Mouse (Mus musculus): ENCODE data around the gene Tma16. TPM values are rescaled to one million over a fixed set of nuclear protein-coding genes. Genes with fewer than 3 reads are reported as not detected.
A peak's percentile ranks its signal among the peaks of the same experiment; 100 is the strongest.

Gene Tma16
- polyA plus RNA-seq, 1 experiment from 2014 or later = 19.0 TPM

DNA sequence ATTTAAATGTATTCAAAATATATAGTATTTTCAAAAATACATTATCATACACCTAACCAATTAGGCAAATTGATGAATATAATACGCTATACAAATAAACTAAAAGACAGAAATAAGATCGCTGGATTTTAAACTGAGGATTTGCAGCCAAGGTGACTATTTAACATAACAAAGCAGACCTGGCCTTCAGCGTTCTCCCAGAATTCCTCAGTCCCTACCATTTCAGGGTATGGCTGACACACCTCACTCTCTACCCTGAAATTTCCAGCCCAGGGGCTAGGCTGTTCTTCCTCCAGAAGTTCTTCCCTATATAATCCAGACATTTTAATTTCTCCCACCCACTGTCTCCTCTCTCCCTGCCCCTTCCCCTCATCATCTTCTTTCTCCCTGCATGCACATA lies 2.2 kb upstream of the Tma16 start:
- 51% methylated on average over 3 of the region's 3 CpGs for WGBS
- H3K27me3 ChIP-seq (ENCODE audit: control insufficient read depth, insufficient read depth, low read length) = no peaks in the 10 kb centered on the region
- H3K9ac ChIP-seq (ENCODE audit: low read length) = no peak overlapping the region

DNA sequence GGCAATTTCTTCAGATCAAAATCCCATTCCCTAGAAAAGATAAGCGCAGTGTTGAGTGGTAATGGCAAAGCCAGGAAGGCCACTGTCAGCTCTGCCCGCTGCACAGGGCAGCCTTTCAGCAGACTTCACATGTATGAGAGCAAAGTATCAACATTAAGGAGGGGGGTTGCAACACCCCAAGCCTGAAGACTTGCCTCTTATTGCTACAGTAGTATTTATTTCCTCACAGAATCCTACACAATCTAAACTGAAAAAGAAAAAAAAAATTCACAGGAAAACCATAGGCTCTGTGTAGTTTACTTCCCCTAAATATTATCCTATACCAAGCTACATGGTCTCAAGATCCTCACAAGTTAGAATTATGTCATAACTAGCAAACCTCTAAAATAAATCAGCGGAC lies 9.4 kb downstream of the Tma16 start:
- WGBS = 98% methylated on average over 3 of the region's 3 CpGs
- no peaks in the 10 kb centered on the region; the same call in 1 of the 2 replicates for H3K36me3 ChIP-seq (ENCODE audit: control insufficient read depth, insufficient read depth, low read length)
- H3K9me3 ChIP-seq (ENCODE audit: control insufficient read depth, low read length) = no peaks in the 10 kb centered on the region
- H3K4me1 ChIP-seq (replicated peaks; ENCODE audit: control insufficient read depth, insufficient read depth, low read length) = no peaks in the 10 kb centered on the region
- H3K27me3 ChIP-seq (ENCODE audit: control insufficient read depth, insufficient read depth, low read length) = no peaks in the 10 kb centered on the region
- H3K9ac ChIP-seq (ENCODE audit: low read length) = no peak overlapping the region
- DNase-seq (ENCODE audit: low spot score) (no peak), ATAC-seq (replicated peaks; ENCODE audit: low FRiP score) (no peak)
- H3K4me3 ChIP-seq (ENCODE audit: low read depth, low read length) = no peak overlapping the region
- H3K27ac ChIP-seq (ENCODE audit: low read depth, low read length) = no peak overlapping the region
- H3K4me2 ChIP-seq (ENCODE audit: low read depth, low read length, severe bottlenecking) = no peak overlapping the region

More for the DNA sequence above, 2.2 kb upstream of the Tma16 start:
- Histone ChIP-seq H3K4me1 (replicated peaks; ENCODE audit: control insufficient read depth, insufficient read depth, low read length) (no peaks in the 10 kb centered on the region), H3K4me2 (ENCODE audit: low read depth, low read length, severe bottlenecking) (no peak overlapping the region), H3K36me3 (ENCODE audit: control insufficient read depth, insufficient read depth, low read length) (no peaks in the 10 kb centered on the region), H3K4me3 (ENCODE audit: low read depth, low read length) (no peak overlapping the region), H3K9me3 (ENCODE audit: control insufficient read depth, low read length) (no peaks in the 10 kb centered on the region), H3K27ac (ENCODE audit: low read depth, low read length) (no peak overlapping the region)
- no peak for ATAC-seq (replicated peaks; ENCODE audit: low FRiP score)
- no peak for DNase-seq (ENCODE audit: low spot score)

DNA sequence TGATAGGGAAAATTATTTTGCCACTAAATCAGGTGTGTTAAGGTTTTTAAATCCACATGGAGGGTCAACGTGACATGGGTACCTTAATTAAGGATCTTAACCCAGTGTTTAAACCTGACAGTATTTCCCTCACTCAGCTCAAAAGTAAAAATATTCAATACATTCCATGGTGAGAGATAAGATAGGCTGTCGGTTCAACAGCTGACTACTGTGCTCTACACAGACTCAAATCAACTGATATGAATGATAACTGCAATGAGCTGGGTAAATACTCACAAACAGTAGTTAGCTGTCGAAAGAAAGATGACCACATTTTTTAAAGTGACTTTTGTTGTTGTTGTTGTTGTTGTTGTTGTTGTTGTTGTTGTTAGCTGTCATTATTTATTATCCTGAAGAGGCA lies 16.5 kb downstream of the Tma16 start:
- no peak overlapping the region for H3K4me2 ChIP-seq (ENCODE audit: low read depth, low read length, severe bottlenecking)
- H3K27ac ChIP-seq (ENCODE audit: low read depth, low read length) = no peak overlapping the region
- H3K9me3 ChIP-seq (ENCODE audit: control insufficient read depth, low read length) = no peaks in the 10 kb centered on the region
- H3K4me3 ChIP-seq (ENCODE audit: low read depth, low read length) = no peak overlapping the region
- DNase-seq (ENCODE audit: low spot score) (no peak), ATAC-seq (replicated peaks; ENCODE audit: low FRiP score) (no peak)
- no peaks in the 10 kb centered on the region for H3K36me3 ChIP-seq (ENCODE audit: control insufficient read depth, insufficient read depth, low read length)
- H3K27me3 ChIP-seq (ENCODE audit: control insufficient read depth, insufficient read depth, low read length) = no peaks in the 10 kb centered on the region
- 88% methylated on average over 3 of the region's 3 CpGs for WGBS
- H3K9ac ChIP-seq (ENCODE audit: low read length) = no peak overlapping the region
- no peaks in the 10 kb centered on the region for H3K4me1 ChIP-seq (replicated peaks; ENCODE audit: control insufficient read depth, insufficient read depth, low read length)

DNA sequence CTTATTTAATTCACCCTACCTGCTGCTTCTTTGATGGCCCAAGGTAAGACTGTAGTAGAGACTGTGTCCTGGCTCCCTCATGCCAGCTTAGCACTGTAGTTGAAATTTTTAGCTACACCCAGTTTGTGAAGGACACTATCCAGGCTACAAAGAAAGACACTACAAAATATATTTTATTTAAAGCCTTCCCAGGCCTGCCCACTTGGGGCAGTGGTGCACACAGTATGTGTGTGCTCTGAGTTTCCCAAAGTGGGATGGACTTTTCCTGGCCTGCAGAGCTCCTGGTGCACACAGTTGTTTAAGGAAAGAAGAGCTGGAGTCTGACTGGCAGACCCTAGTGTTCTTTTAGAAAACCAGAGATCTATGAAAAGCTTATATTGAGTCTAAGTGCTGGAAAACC lies 29.3 kb downstream of the Tma16 start:
- no peak for DNase-seq (ENCODE audit: low spot score)
- Histone ChIP-seq H3K27me3 (ENCODE audit: control insufficient read depth, insufficient read depth, low read length) (no peaks in the 10 kb centered on the region), H3K9me3 (ENCODE audit: control insufficient read depth, low read length) (no peaks in the 10 kb centered on the region), H3K27ac (ENCODE audit: low read depth, low read length) (no peak overlapping the region), H3K4me3 (ENCODE audit: low read depth, low read length) (no peak overlapping the region), H3K36me3 (ENCODE audit: control insufficient read depth, insufficient read depth, low read length) (no peaks in the 10 kb centered on the region), H3K4me1 (replicated peaks; ENCODE audit: control insufficient read depth, insufficient read depth, low read length) (no peaks in the 10 kb centered on the region), H3K4me2 (ENCODE audit: low read depth, low read length, severe bottlenecking) (no peak overlapping the region), H3K9ac (ENCODE audit: low read length) (no peak overlapping the region)
- no peak for ATAC-seq (replicated peaks; ENCODE audit: low FRiP score)

DNA sequence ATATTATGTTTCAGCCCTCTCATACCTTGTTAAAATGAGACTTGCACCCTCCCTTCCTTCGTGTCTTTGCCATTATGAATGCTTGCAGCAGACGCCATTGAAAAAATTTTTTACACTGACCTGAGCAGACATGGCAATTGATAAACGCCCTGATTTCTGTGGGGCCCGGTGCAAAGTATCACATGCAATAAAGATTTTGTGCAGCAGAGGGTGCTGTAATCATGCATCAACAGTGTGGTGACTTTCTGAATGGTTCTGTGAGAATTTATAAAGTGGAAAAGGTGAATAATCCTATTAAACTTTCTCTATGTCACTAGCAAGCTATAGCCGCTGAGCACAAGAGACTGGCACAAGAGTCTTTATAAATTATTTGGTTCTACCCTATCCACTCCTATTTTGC lies 35.6 kb downstream of the Tma16 start:
- Histone ChIP-seq H3K9ac (ENCODE audit: low read length) (no peak overlapping the region), H3K27ac (ENCODE audit: low read depth, low read length) (no peak overlapping the region), H3K4me2 (ENCODE audit: low read depth, low read length, severe bottlenecking) (no peak overlapping the region), H3K4me1 (replicated peaks; ENCODE audit: control insufficient read depth, insufficient read depth, low read length) (no peaks in the 10 kb centered on the region), H3K4me3 (ENCODE audit: low read depth, low read length) (no peak overlapping the region), H3K36me3 (ENCODE audit: control insufficient read depth, insufficient read depth, low read length) (no peaks in the 10 kb centered on the region), H3K27me3 (ENCODE audit: control insufficient read depth, insufficient read depth, low read length) (no peaks in the 10 kb centered on the region), H3K9me3 (ENCODE audit: control insufficient read depth, low read length) (no peaks in the 10 kb centered on the region)
- DNase-seq (ENCODE audit: low spot score) (no peak), ATAC-seq (replicated peaks; ENCODE audit: low FRiP score) (no peak)
- WGBS = 34% methylated on average over 5 of the region's 5 CpGs

DNA sequence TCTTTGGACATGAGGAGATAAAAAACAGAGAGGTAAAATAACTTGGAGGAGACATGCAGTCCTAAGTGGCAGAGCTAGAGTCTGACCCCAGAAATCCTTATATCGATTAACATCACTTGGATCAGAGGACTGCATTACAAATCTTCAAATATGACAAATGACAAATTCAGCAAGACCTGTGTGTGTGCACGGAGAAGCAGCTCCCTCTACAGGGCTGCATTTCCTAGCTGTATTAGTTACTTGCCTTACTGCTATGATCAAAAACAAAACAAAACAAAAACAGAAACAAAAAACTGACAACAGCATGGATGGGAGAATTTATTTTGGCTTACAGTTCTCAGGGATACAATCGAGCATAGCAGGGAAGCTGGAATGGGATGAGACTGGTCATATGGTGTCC lies 41.0 kb downstream of the Tma16 start:
- no peaks in the 10 kb centered on the region for H3K4me1 ChIP-seq (replicated peaks; ENCODE audit: control insufficient read depth, insufficient read depth, low read length)
- H3K9ac ChIP-seq (ENCODE audit: low read length) = no peak overlapping the region
- ATAC-seq (replicated peaks; ENCODE audit: low FRiP score) (no peak), DNase-seq (ENCODE audit: low spot score) (no peak)
- H3K4me2 ChIP-seq (ENCODE audit: low read depth, low read length, severe bottlenecking) = no peak overlapping the region
- no peaks in the 10 kb centered on the region for H3K27me3 ChIP-seq (ENCODE audit: control insufficient read depth, insufficient read depth, low read length)
- 83% methylated on average over 3 of the region's 3 CpGs for WGBS
- H3K9me3 ChIP-seq (ENCODE audit: control insufficient read depth, low read length) = no peaks in the 10 kb centered on the region
- H3K36me3 ChIP-seq (ENCODE audit: control insufficient read depth, insufficient read depth, low read length) = no peaks in the 10 kb centered on the region
- no peak overlapping the region for H3K4me3 ChIP-seq (ENCODE audit: low read depth, low read length)
- H3K27ac ChIP-seq (ENCODE audit: low read depth, low read length) = no peak overlapping the region

DNA sequence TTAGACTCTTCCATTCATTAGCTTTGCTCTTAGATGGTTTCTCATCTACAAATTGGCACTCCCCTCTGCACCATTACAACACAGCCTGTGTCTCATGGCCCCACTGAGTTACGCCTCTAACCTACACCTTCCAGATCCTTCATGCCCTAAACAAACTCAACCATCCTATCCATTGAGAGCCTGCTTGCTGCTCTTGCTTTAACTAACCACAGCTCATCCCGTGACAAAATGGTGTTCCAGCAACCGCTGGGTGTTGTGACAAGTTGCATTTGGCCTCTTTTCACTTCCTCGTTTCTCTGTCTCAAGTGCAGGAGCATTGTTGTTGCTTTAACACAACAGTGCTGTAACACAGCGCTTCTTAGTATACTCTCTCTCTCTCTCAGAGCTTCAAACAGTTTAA lies 42.2 kb downstream of the Tma16 start:
- Histone ChIP-seq H3K4me1 (replicated peaks; ENCODE audit: control insufficient read depth, insufficient read depth, low read length) (no peaks in the 10 kb centered on the region), H3K36me3 (ENCODE audit: control insufficient read depth, insufficient read depth, low read length) (no peaks in the 10 kb centered on the region), H3K9me3 (ENCODE audit: control insufficient read depth, low read length) (no peaks in the 10 kb centered on the region), H3K9ac (ENCODE audit: low read length) (no peak overlapping the region), H3K27ac (ENCODE audit: low read depth, low read length) (no peak overlapping the region), H3K4me2 (ENCODE audit: low read depth, low read length, severe bottlenecking) (no peak overlapping the region), H3K27me3 (ENCODE audit: control insufficient read depth, insufficient read depth, low read length) (no peaks in the 10 kb centered on the region), H3K4me3 (ENCODE audit: low read depth, low read length) (no peak overlapping the region)
- ATAC-seq (replicated peaks; ENCODE audit: low FRiP score) (no peak), DNase-seq (ENCODE audit: low spot score) (no peak)
- WGBS = 88% methylated on average over 5 of the region's 5 CpGs

DNA sequence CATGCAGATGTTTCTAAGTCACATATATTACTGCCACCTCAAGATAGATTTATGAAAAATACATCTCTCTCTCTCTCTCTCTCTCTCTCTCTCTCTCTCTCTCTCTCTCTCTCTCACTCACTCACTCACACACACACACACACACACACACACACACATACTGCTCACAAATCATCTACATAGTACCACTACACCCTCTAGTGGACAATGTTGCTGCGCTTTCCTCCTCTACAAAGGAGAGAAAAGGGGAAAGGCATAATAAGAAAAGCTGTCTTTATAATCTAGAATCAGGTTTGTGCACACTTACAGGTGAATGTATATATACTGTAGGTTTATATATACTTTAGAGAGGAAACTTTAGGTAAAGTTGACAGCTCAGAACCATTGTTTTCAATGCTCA lies 43.6 kb downstream of the Tma16 start:
- Histone ChIP-seq H3K27ac (ENCODE audit: low read depth, low read length) (no peak overlapping the region), H3K36me3 (ENCODE audit: control insufficient read depth, insufficient read depth, low read length) (no peaks in the 10 kb centered on the region), H3K4me1 (replicated peaks; ENCODE audit: control insufficient read depth, insufficient read depth, low read length) (no peaks in the 10 kb centered on the region), H3K4me2 (ENCODE audit: low read depth, low read length, severe bottlenecking) (no peak overlapping the region), H3K9me3 (ENCODE audit: control insufficient read depth, low read length) (no peaks in the 10 kb centered on the region), H3K9ac (ENCODE audit: low read length) (no peak overlapping the region), H3K27me3 (ENCODE audit: control insufficient read depth, insufficient read depth, low read length) (no peaks in the 10 kb centered on the region), H3K4me3 (ENCODE audit: low read depth, low read length) (no peak overlapping the region)
- no peak for ATAC-seq (replicated peaks; ENCODE audit: low FRiP score)
- 13% methylated on average over 1 of the region's 1 CpGs for WGBS
- DNase-seq (ENCODE audit: low spot score) = no peak

DNA sequence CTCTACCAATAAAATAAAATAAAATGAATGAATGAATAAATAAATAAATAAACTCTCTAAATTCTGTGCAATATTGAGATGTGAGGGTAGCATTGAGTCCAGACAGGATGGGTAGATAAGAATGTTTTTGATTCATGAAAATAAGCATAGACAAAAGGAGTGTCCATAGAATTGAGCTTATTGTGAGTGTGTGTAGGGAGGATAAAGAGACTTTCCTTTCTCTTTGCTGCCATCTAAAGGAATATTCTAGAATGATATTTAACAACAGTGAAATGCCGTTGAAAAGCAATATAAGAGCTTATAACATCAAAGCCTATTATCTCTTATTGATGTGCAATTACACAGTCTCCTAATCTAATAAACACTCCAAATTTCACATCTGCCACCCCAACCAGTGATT lies 45.2 kb downstream of the Tma16 start:
- no peaks in the 10 kb centered on the region for H3K9me3 ChIP-seq (ENCODE audit: control insufficient read depth, low read length)
- H3K27ac ChIP-seq (ENCODE audit: low read depth, low read length) = no peak overlapping the region
- DNase-seq (ENCODE audit: low spot score) (no peak), ATAC-seq (replicated peaks; ENCODE audit: low FRiP score) (peak; percentile 61; the same call in 1 of the 2 replicates)
- no peaks in the 10 kb centered on the region for H3K36me3 ChIP-seq (ENCODE audit: control insufficient read depth, insufficient read depth, low read length)
- no peak overlapping the region for H3K9ac ChIP-seq (ENCODE audit: low read length)
- H3K4me2 ChIP-seq (ENCODE audit: low read depth, low read length, severe bottlenecking) = no peak overlapping the region
- no peaks in the 10 kb centered on the region for H3K27me3 ChIP-seq (ENCODE audit: control insufficient read depth, insufficient read depth, low read length)
- no peaks in the 10 kb centered on the region for H3K4me1 ChIP-seq (replicated peaks; ENCODE audit: control insufficient read depth, insufficient read depth, low read length)
- no peak overlapping the region for H3K4me3 ChIP-seq (ENCODE audit: low read depth, low read length)
- 26% methylated on average over 1 of the region's 1 CpGs for WGBS

All from forebrain, embryonic 11.5 days (tissue).